ENCODE assay signal across 8 mouse cellular contexts in genomic region chr11:121847790-121848299, GRCm38 (mm10). TPM values are rescaled to one million over a fixed set of nuclear protein-coding genes. Genes with fewer than 3 reads are reported as not detected.
A peak's percentile ranks its signal among the peaks of the same experiment; 100 is the strongest.
DNase-seq lines count a peak whose midpoint lies in the region; ATAC-seq and TF ChIP-seq lines count a peak whose summit lies in the region.

No protein-coding gene starts in this region.

- peak; percentile 17; the same call in 1 of the 2 replicates for TF ChIP-seq POLR2A in lung, adult 2 months (IDR thresholded peaks at IDR 0.05; ENCODE audit: borderline replicate concordance, extremely low read depth, low read depth, low read length)
- peak; percentile 16; the same call in 1 of the 2 replicates for TF ChIP-seq POLR2A in olfactory bulb, adult 2 months (IDR thresholded peaks at IDR 0.05; ENCODE audit: insufficient read depth, low read depth, low read length)

- under 1% methylated on average over 11 of the region's 11 CpGs for WGBS in forebrain, embryonic 16.5 days
- WGBS in lung, adult 2 months = 1% methylated on average over 11 of the region's 11 CpGs
- under 1% methylated on average over 11 of the region's 11 CpGs for WGBS in olfactory bulb, adult 2 months

- no peak for TF ChIP-seq CTCF in G1E (IDR thresholded peaks at IDR 0.05; ENCODE audit: low read depth, low read length)
- TF ChIP-seq CTCF in layer of hippocampus, adult 2 months (conservative IDR thresholded peaks at IDR 0.05) = no peak
- no peak for TF ChIP-seq CTCF in lung, adult 2 months (IDR thresholded peaks at IDR 0.05; ENCODE audit: insufficient read depth, low read length)
- TF ChIP-seq CTCF in olfactory bulb, adult 2 months (IDR thresholded peaks at IDR 0.05; ENCODE audit: insufficient read depth, low read depth, low read length) = no peak

- H3K4me2 ChIP-seq in forebrain, embryonic 16.5 days (ENCODE audit: low read length) = peak overlapping the region; percentile 52

- peak; percentile 99 for ATAC-seq in G1E (ENCODE audit: extremely low read depth, insufficient number of reproducible peaks, low FRiP score, poor library complexity, severe bottlenecking)
- peak; percentile 100 for ATAC-seq in forebrain, embryonic 16.5 days

- H3K36me3 ChIP-seq in G1E (replicated peaks) = no peaks in the 10 kb centered on the region
- no peaks in the 10 kb centered on the region for H3K36me3 ChIP-seq in forebrain, embryonic 16.5 days (ENCODE audit: control insufficient read depth, insufficient read depth)

- peak; percentile 83 for DNase-seq in G1E (ENCODE audit: low spot score)
- DNase-seq in cerebellum, adult 18-20 months = peak; percentile 46 to 47
- peak; percentile 75 for DNase-seq in heart, postnatal 4 days
- DNase-seq in layer of hippocampus, adult 2 months (ENCODE audit: low spot score in 2 of 2) = peak; percentile 62 to 72
- DNase-seq in lung, adult 2 months = peak; percentile 74
- peak; percentile 65 to 69 for DNase-seq in thymus, adult 18-20 months

- H3K4me3 ChIP-seq in G1E (ENCODE audit: low read depth, low read length) = peak overlapping the region; percentile 66
- peak overlapping the region; percentile 48 for H3K4me3 ChIP-seq in forebrain, embryonic 16.5 days (replicated peaks; ENCODE audit: low read length)
- peak overlapping the region; percentile 56 for H3K4me3 ChIP-seq in layer of hippocampus, adult 2 months
- peak overlapping the region; percentile 56 for H3K4me3 ChIP-seq in lung, adult 2 months (replicated peaks; ENCODE audit: extremely low read depth, low read depth, low read length)
- H3K4me3 ChIP-seq in olfactory bulb, adult 2 months (ENCODE audit: insufficient read depth, low read depth, low read length) = peak overlapping the region; percentile 51

- H3K9ac ChIP-seq in forebrain, embryonic 16.5 days (replicated peaks; ENCODE audit: low read depth, low read length) = peak overlapping the region; percentile 64

- no peaks in the 10 kb centered on the region for H3K9me3 ChIP-seq in G1E (replicated peaks)
- H3K9me3 ChIP-seq in forebrain, embryonic 16.5 days (ENCODE audit: control insufficient read depth, low read length) = peaks cover 4% of the 10 kb centered on the region; the same call in 1 of the 2 replicates

- peak overlapping the region; percentile 82 for H3K27ac ChIP-seq in forebrain, embryonic 16.5 days (ENCODE audit: low read length)
- H3K27ac ChIP-seq in layer of hippocampus, adult 2 months = peak overlapping the region; percentile 56; the same call in 1 of the 2 replicates
- H3K27ac ChIP-seq in olfactory bulb, adult 2 months (ENCODE audit: insufficient read depth, low read depth, low read length) = peak overlapping the region; percentile 33; the same call in 1 of the 2 replicates

- H3K4me1 ChIP-seq in G1E (ENCODE audit: insufficient read depth, low read depth, low read length) = peaks cover 9% of the 10 kb centered on the region
- 0 out of 2 replicates have a peak, but pooled peaks cover 2% of the 10 kb centered on the region for H3K4me1 ChIP-seq in forebrain, embryonic 16.5 days (replicated peaks; ENCODE audit: control insufficient read depth, insufficient read depth, low read length)
- no peaks in the 10 kb centered on the region for H3K4me1 ChIP-seq in lung, adult 2 months (ENCODE audit: control insufficient read depth, insufficient read depth, low read length)
- H3K4me1 ChIP-seq in olfactory bulb, adult 2 months (ENCODE audit: control insufficient read depth, insufficient read depth, low read length) = peaks cover 2% of the 10 kb centered on the region

- H3K27me3 ChIP-seq in G1E (ENCODE audit: insufficient read depth, low read length) = no peaks in the 10 kb centered on the region
- H3K27me3 ChIP-seq in forebrain, embryonic 16.5 days (replicated peaks; ENCODE audit: control insufficient read depth, insufficient read depth, low read length) = no peaks in the 10 kb centered on the region

RNA-seq across cellular contexts. Expression of gene Ptchd3, which starts 17.8 kb away (rescaled TPM):
- not detected in 2 replicates for total RNA-seq in G1E (2014; fragmentation: Nextera tagmentation)
- 0.05 TPM in 1 of 2 replicates, not detected in the other for total RNA-seq in G1E (2017)
- not detected in 2 replicates for polyA plus RNA-seq in G1E (2012)
- polyA plus RNA-seq in forebrain, embryonic 16.5 days (2015; fragmentation: Nextera tagmentation; extraction: Ambion mirVana) = not detected in 2 replicates
- total RNA-seq in heart, postnatal 4 days (2021) = under 1 TPM; 0.18 to 0.60 TPM
- not detected for total RNA-seq in layer of hippocampus, adult 2 months (2021)
- polyA plus RNA-seq in lung, adult 2 months (2012; rRNA removed) = 0.05 TPM in 1 of 2 replicates, not detected in the other
- polyA plus RNA-seq in olfactory bulb, adult 2 months (2012; ENCODE audit: insufficient read depth, insufficient read length, low replicate concordance, missing spikeins) = not detected in 2 replicates

Comparison
In these comparisons a context has a peak if more than half of its experiments do, and no peak if none do; other contexts are left out.
1. Peak in every context shown above with its lines: DNase-seq, ATAC-seq, H3K4me3 ChIP-seq and H3K27ac ChIP-seq.